Mouse (Mus musculus) heart, postnatal 10 days (tissue): ENCODE data around the gene Cpe. TPM values are rescaled to one million over a fixed set of nuclear protein-coding genes. Genes with fewer than 3 reads are reported as not detected.

Experiments
- DNase-seq, 2 experiments: peaks; one replicate each; pipeline ENCODE4 v3.0.0; 2021
- intact Hi-C: fragments of 180-260 bp; cut with DNase I; formaldehyde crosslinking; loops from one replicate; pipeline ENCODE4 v1.15.1; 2025
- total RNA-seq, 2 experiments: library from RNA; stranded (reverse); gene quantifications; 2 replicates each; pipeline ENCODE4 v1.2.3; 2021

Cpe gene
- 100 to 1,000 TPM; 243 to 249 TPM for total RNA-seq

DNA sequence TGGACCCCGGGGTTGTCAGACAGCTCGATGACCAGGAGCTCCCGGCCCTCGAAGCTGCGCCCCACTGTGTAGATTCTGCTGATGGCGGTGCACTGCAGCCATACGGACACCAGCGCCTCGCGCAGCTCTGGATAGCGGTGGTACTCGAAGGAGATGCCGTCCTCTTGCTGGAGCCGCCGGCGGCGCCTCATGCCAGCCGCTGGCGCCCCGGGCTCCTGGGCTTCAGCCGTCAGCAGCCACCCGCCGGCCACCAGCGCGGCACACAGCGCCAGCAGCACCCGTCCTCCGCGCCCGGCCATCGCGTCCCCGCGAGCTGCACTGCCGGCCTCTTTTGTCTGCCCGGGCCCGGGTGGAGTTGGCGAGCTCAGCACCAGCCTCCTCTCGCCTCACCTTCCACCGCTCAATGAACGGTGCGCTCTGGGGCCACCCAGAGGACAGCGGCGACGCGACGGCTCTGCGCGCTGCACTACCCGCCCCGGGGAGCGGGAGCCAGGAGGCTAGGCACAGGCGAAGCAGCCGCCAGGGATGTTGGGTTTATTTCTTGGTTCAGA lies at the start of gene Cpe:
Gene Cpe (minus strand): TSS at position 404 of the 551 bp plus-strand sequence.
- DNase-seq: peak; percentile 89 to 91
- intact Hi-C loops: loop anchor here (1.0 to 5.0 kb wide), 3 partner anchors 18 to 255 kb away; partner anchors contain the start of gene Tmem192

- intact Hi-C loops: no loop called here
- no peak for DNase-seq
Measured at GRCm38 (mm10) chr8:64740547-64741211, 47.8 kb upstream of the Cpe start.

- DNase-seq: no peak
- intact Hi-C loops: no loop called here
Measured at GRCm38 (mm10) chr8:64738916-64739315, 46.1 kb upstream of the Cpe start.

DNA sequence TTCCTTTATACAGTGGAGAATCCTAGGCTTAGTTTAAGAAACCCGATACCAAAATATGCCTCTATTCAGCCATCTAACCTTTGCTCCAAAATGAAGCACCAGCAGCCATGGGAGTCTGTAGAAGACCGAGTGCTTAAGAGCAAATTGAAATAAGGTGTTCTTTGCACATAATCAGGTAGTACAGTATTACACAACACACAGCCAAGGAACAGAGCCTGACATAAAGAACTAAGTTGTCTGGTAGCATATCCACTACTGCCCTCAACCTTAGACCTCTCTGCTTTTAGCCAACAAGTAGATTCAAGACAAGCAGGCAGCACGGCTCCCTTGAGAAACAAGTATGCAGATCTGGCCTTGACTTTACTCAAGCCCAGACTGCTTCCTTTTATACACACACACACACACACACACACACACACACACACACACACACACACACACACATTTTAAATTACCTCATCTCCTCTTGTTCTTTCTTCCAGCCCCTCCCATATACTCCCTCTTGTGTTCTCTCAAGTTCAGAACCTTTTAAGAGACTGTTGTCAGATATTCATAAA lies 44.0 kb upstream of the Cpe start:
- no peak for DNase-seq
- intact Hi-C loops: no loop called here

DNA sequence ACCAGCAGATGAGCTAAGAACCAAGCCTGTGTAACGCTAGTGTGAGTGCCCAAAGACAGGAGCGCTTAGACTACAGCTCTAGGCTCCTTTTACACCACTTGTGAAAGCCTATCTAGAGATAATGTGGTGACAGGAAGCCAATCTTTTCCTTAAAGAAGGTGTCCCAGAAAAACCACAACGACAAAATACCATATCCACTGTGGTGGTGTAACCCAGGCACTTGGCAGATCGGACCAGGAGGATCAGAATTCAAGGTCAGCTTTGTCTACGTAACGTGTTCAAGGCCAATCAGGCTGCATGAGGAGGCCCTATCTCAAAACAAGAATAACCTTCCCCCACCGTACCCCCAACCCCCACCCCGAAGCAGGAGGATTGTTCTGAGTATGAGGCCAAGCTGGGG lies 42.3 kb upstream of the Cpe start:
- intact Hi-C loops: no loop called here
- no peak for DNase-seq

DNA sequence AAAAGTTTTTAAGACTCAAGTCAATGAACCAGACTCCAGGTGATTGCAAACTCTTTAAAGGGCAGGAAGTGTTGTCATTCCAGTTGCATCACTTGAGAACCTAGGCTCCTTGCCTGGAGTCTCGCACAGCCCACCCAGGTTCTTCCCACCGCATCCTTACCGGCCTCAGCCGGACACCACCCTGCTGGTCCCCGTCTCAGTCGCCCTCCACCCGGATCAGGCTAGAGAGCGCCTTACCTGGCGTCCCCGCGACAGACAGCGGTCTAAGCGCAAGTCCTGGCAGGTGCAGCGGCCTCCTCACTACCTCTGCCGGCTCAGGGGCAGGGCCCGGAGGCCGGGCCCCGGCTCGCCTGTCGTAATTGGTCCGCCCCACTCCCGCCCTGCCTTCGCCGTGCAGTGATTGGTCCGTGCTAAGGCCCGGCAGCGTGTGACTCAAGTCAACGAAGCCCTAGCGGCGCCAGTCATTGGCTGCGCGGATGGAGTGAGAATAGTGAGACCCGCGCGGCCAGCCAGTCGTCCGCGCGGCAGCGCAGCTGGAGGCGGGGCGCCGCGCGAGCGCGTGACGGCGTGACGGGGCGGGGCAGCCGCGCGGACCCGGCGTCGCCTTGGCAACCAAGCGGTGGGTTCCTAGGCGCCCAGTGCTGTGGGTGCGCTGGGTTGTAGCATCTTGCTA lies 40.6 kb upstream of the Cpe start, which contains the start of gene Msmo1:
Gene Msmo1 (minus strand): TSS at position 522 of the 673 bp plus-strand sequence.
- DNase-seq: peak; percentile 97 to 98
- intact Hi-C loops: loop anchor here (5.0 kb wide), 1 partner anchor 114 kb away; no protein-coding TSS in a partner anchor

GRCm38 (mm10) chr8:64732596-64732995 lies 39.7 kb upstream of the Cpe start:
- no peak for DNase-seq
- intact Hi-C loops: loop anchor here (5.0 kb wide), 1 partner anchor 115 kb away; no protein-coding TSS in a partner anchor

DNA sequence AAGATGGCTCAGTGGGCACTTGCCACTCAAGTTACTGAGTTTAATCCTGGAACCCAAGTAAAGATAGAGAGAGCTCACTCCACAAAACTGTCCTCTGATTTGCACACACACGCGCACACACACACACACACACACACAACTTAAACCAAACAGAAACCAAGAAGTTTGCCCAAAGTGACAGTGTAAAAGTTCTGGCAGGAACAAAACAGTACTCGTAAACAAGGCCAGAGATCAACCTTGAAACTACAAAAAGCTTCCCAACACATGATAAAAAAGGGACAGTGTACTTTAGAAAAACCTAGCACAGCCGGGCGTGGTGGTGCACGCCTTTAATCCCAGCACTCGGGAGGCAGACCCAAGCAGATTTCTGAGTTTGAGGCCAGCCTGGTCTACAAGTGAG lies 35.3 kb upstream of the Cpe start:
- DNase-seq: no peak
- intact Hi-C loops: no loop called here

GRCm38 (mm10) chr8:64726190-64726695 lies 33.4 kb upstream of the Cpe start:
- no peak for DNase-seq
- intact Hi-C loops: no loop called here

DNA sequence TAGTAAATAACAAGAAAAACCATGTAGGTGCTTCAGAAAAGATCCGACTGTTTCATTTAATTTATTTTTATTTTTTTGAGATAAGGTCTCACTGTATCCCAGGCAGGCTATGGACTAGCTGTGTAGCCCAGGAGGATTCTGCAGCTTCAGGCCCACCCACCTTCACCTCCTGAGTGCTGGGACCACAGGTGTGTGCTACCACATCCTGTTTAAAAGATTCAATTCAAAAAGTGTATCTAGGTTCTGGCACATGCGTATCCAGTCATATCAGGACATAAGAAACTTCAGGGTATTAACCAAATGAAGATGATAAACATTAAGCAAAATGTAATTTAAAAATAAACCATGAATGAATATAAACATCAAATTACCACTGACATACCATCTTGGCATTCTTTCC lies 30.4 kb upstream of the Cpe start:
- DNase-seq: no peak
- intact Hi-C loops: no loop called here

GRCm38 (mm10) chr8:64717868-64718267 lies 25.0 kb upstream of the Cpe start:
- DNase-seq: no peak
- intact Hi-C loops: no loop called here

GRCm38 (mm10) chr8:64712499-64712898 lies 19.6 kb upstream of the Cpe start:
- DNase-seq: no peak
- intact Hi-C loops: no loop called here

DNA sequence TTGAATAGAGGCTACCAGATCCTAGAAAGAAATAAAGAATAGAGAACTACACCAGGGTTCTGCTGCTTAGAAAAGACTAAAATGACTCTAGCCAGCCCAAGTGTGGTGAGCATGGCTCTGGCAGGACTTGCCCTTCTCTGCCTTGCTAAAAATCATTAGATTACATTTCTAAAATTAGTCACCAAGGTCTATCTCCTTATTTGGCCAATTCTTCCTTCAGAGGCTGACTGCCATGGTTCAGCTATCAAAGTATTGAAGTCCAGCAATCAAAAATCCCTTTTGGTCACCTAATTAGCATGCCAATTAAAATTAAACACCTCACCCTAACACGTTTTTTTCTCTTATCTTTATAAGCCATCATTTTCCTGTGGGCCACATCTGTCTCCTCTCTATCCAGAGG lies 18.7 kb upstream of the Cpe start:
- intact Hi-C loops: no loop called here
- DNase-seq: no peak

DNA sequence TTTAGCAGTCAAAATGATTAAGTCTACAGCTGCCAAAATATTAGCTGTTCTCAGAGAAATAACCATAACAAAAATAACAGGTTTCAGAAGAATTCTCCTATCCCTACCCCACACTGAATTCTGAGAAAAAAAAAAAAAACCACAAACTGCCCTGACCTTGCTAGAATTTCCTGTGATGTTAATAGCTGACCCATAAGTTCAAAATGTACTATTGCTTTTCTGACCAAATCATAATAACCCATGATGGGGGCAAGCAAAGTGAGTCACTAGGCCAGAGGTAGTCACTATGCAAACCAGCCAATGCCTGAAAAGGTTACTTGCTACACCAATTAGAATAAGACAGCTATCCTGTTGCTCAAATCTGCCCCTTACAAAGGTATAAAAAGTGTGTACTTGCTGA lies 14.6 kb upstream of the Cpe start:
- no peak for DNase-seq
- intact Hi-C loops: no loop called here

DNA sequence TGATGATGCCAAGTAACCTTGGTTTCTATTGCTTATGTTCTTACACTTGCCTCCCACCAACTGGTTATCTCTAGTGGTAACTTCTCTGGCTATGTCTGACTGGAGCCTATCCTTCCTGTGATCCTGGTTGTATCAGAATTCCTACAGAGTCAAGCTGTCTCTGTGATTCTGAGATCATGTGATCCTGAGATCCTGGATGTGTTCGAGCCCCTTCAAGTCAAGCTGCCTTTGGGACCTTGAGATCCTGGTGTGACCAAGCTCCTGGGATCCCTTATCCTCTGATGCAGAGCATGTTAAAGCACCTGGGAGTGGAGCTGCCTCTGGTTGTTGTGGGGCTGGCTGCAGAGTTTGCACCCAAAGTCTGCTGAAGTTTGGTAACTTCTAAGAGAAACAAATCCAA lies 10.3 kb upstream of the Cpe start:
- intact Hi-C loops: no loop called here
- DNase-seq: no peak

- no peak for DNase-seq
- intact Hi-C loops: loop anchor here (2.0 to 5.0 kb wide), 2 partner anchors 17 to 256 kb away; partner anchors contain the start of gene Tmem192
Measured at GRCm38 (mm10) chr8:64691591-64692401, 1.1 kb downstream of the Cpe start.

GRCm38 (mm10) chr8:64690845-64691244 lies 2.0 kb downstream of the Cpe start:
- intact Hi-C loops: loop anchor here (5.0 kb wide), 1 partner anchor 256 kb away; the partner anchor contains the start of gene Tmem192
- no peak for DNase-seq

GRCm38 (mm10) chr8:64690306-64690705 lies 2.5 kb downstream of the Cpe start:
- no peak for DNase-seq
- intact Hi-C loops: loop anchor here (5.0 kb wide), 1 partner anchor 257 kb away; the partner anchor contains the start of gene Tmem192

GRCm38 (mm10) chr8:64688741-64689140 lies 4.1 kb downstream of the Cpe start:
- DNase-seq: no peak
- intact Hi-C loops: no loop called here

DNA sequence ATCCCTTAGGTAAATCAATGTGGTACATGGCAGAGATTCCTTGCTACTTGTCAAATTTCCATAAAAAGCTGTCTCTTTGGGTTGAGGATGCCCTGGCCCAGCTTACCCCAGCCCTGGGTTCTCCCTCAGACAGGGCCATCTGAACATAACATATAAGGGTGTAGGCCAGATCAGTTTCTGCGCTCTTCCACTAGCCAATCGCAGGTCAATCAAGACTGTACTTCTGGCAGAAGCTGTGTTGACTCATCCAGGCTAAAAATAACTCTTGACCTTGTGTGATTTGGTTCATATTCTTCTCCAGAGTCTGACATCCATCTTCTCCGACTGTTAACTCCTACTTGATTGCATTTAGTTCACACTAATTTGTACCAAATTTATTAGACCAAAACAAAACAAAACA lies 4.7 kb downstream of the Cpe start:
- intact Hi-C loops: no loop called here
- peak; percentile 60 to 67 for DNase-seq
